Mouse (Mus musculus) bone marrow macrophage, adult 2 months (primary cell): Measurements from ENCODE around the gene Igf1r. TPM values are rescaled to one million over a fixed set of nuclear protein-coding genes. Genes with fewer than 3 reads are reported as not detected.

Experiments used
- H3K27ac ChIP-seq: 2 replicates; pipeline ENCODE4 v1.5.1; 2012; ENCODE audit warnings: low read depth, low read length; ENCODE audit not compliant: insufficient read depth
- H3K4me1 ChIP-seq: 2 replicates; pipeline ENCODE4 v1.6.1; 2012; ENCODE audit warnings: low read length; ENCODE audit not compliant: control insufficient read depth, insufficient read depth
- H3K4me3 ChIP-seq: 2 replicates; pipeline ENCODE4 v1.5.1; 2012; ENCODE audit warnings: mild to moderate bottlenecking, low read length, moderate library complexity; ENCODE audit not compliant: insufficient read depth
- CTCF ChIP-seq: IDR thresholded peaks from 2 replicates; pipeline ENCODE4 v1.5.1; 2012; ENCODE audit warnings: low read depth, mild to moderate bottlenecking, low read length, moderate library complexity
- POLR2A ChIP-seq: IDR thresholded peaks from 2 replicates; pipeline ENCODE4 v1.6.1; 2012; ENCODE audit warnings: mild to moderate bottlenecking, low read depth, low read length, borderline replicate concordance
- polyA plus RNA-seq: library from polyadenylated mRNA; stranded (reverse); fragments of >200 nt; gene quantifications from 2 replicates; pipeline ENCODE4 v1.2.4, GENCODE M21; 2012; ENCODE audit not compliant: missing spikeins, insufficient read depth, insufficient read length

Igf1r gene
- polyA plus RNA-seq, 1 experiment, result 6.0 TPM

- TF ChIP-seq POLR2A (no peak), CTCF (no peak)
- Histone ChIP-seq H3K27ac (peak overlapping the region; percentile 94), H3K4me3 (peak overlapping the region; percentile 39), H3K4me1 (peaks cover 16% of the 10 kb centered on the region)
These were observed 20.8 kb downstream of the Igf1r start for GRCm38 (mm10) chr7:67973180-67974014.

GRCm38 (mm10) chr7:67981956-67982355, 29.3 kb downstream of the Igf1r start:
- no peak for TF ChIP-seq POLR2A
- TF ChIP-seq CTCF, result no peak
- Histone ChIP-seq H3K4me1 (peaks cover 23% of the 10 kb centered on the region), H3K27ac (no peak overlapping the region), H3K4me3 (no peak overlapping the region)

GRCm38 (mm10) chr7:67982809-67983208, 30.2 kb downstream of the Igf1r start:
- peaks cover 23% of the 10 kb centered on the region for H3K4me1 ChIP-seq
- H3K4me3 ChIP-seq, result no peak overlapping the region
- H3K27ac ChIP-seq, result no peak overlapping the region
- TF ChIP-seq CTCF, result no peak
- TF ChIP-seq POLR2A, result no peak

GRCm38 (mm10) chr7:67983451-67983850, 30.8 kb downstream of the Igf1r start:
- H3K4me1 ChIP-seq, result peaks cover 23% of the 10 kb centered on the region
- TF ChIP-seq CTCF (no peak), POLR2A (no peak)
- no peak overlapping the region for H3K4me3 ChIP-seq
- no peak overlapping the region for H3K27ac ChIP-seq

GRCm38 (mm10) chr7:67985003-67985416, 32.4 kb downstream of the Igf1r start:
- Histone ChIP-seq H3K4me1 (peaks cover 36% of the 10 kb centered on the region), H3K4me3 (peak overlapping the region; percentile 40), H3K27ac (peak overlapping the region; percentile 82)
- TF ChIP-seq CTCF (no peak), POLR2A (no peak)

- TF ChIP-seq POLR2A (no peak), CTCF (no peak)
- Histone ChIP-seq H3K27ac (peak overlapping the region; percentile 82), H3K4me3 (peak overlapping the region; percentile 40), H3K4me1 (peaks cover 38% of the 10 kb centered on the region)
These were observed 32.9 kb downstream of the Igf1r start for GRCm38 (mm10) chr7:67985511-67985910.

GRCm38 (mm10) chr7:67986277-67986676, 33.6 kb downstream of the Igf1r start:
- peaks cover 38% of the 10 kb centered on the region for H3K4me1 ChIP-seq
- H3K4me3 ChIP-seq, result no peak overlapping the region
- TF ChIP-seq POLR2A, result no peak
- no peak for TF ChIP-seq CTCF
- H3K27ac ChIP-seq, result no peak overlapping the region

GRCm38 (mm10) chr7:67986816-67987215, 34.2 kb downstream of the Igf1r start:
- no peak overlapping the region for H3K4me3 ChIP-seq
- peaks cover 38% of the 10 kb centered on the region for H3K4me1 ChIP-seq
- no peak overlapping the region for H3K27ac ChIP-seq
- TF ChIP-seq CTCF (no peak), POLR2A (no peak)

- H3K27ac ChIP-seq, result no peak overlapping the region
- H3K4me1 ChIP-seq, result peaks cover 36% of the 10 kb centered on the region
- TF ChIP-seq POLR2A (no peak), CTCF (no peak)
- no peak overlapping the region for H3K4me3 ChIP-seq
These were observed 36.7 kb downstream of the Igf1r start for GRCm38 (mm10) chr7:67989376-67989775.

GRCm38 (mm10) chr7:67993614-67994013, 41.0 kb downstream of the Igf1r start:
- Histone ChIP-seq H3K4me1 (peaks cover 18% of the 10 kb centered on the region), H3K27ac (no peak overlapping the region), H3K4me3 (no peak overlapping the region)
- TF ChIP-seq CTCF (no peak), POLR2A (no peak)

- peaks cover 12% of the 10 kb centered on the region for H3K4me1 ChIP-seq
- TF ChIP-seq POLR2A (no peak), CTCF (no peak)
- H3K4me3 ChIP-seq, result no peak overlapping the region
- no peak overlapping the region for H3K27ac ChIP-seq
These were observed 41.8 kb downstream of the Igf1r start for GRCm38 (mm10) chr7:67994346-67994858.
